Mouse (Mus musculus): ENCODE results near the gene Olfr535. TPM values are rescaled to one million over a fixed set of nuclear protein-coding genes. Genes with fewer than 3 reads are reported as not detected.
A peak's percentile ranks its signal among the peaks of the same experiment; 100 is the strongest.
"Not testable (repeated sequence)": the region's sequence is repeated elsewhere in the genome, so short reads cannot be mapped to it uniquely, and the experiment has no call there.

The Olfr535 gene
- total RNA-seq (2021) = not detected

GRCm38 (mm10) chr7:140483916-140484315 lies at the start of gene Olfr535:
Gene Olfr535, plus strand, starts transcription at chr7:140484216.
- intact Hi-C loops (cut with DNase I) = no loop called here
- no peak for DNase-seq (ENCODE audit: low spot score in 2 of 2)

- intact Hi-C loops (cut with DNase I) = no loop called here
- no peak for DNase-seq (ENCODE audit: low spot score in 2 of 2)
These were observed 40.9 kb upstream of the Olfr535 start for GRCm38 (mm10) chr7:140443141-140443540.

- intact Hi-C loops (cut with DNase I); DNase-seq (ENCODE audit: low spot score in 2 of 2): not testable (repeated sequence)
These were observed 20.9 kb upstream of the Olfr535 start, which contains the start of gene Olfr533 for GRCm38 (mm10) chr7:140463070-140463469. Gene Olfr533, plus strand, starts transcription at chr7:140463370.

- intact Hi-C loops (cut with DNase I) = loop anchor here (10.0 kb wide), 1 partner anchor 283 kb away; no protein-coding TSS in a partner anchor
These were observed 6.1 kb upstream of the Olfr535 start for GRCm38 (mm10) chr7:140477886-140478285.

GRCm38 (mm10) chr7:140478733-140479132 lies 5.3 kb upstream of the Olfr535 start:
- peak; percentile 46 to 56 for DNase-seq (ENCODE audit: low spot score in 2 of 2)
- intact Hi-C loops (cut with DNase I) = loop anchor here (10.0 kb wide), 1 partner anchor 284 kb away; no protein-coding TSS in a partner anchor

More at GRCm38 (mm10) chr7:140477886-140478285, 6.1 kb upstream of the Olfr535 start:
- DNase-seq (ENCODE audit: low spot score in 2 of 2) = peak; percentile 12 to 20

GRCm38 (mm10) chr7:140488981-140489380 lies 5.0 kb downstream of the Olfr535 start:
- no peak for DNase-seq (ENCODE audit: low spot score in 2 of 2)
- intact Hi-C loops (cut with DNase I) = no loop called here

GRCm38 (mm10) chr7:140494231-140494630 lies 10.2 kb downstream of the Olfr535 start:
- no peak for DNase-seq (ENCODE audit: low spot score in 2 of 2)
- intact Hi-C loops (cut with DNase I) = no loop called here

- intact Hi-C loops (cut with DNase I) = no loop called here
- no peak for DNase-seq (ENCODE audit: low spot score in 2 of 2)
These were observed 10.7 kb downstream of the Olfr535 start for GRCm38 (mm10) chr7:140494702-140495101.

- intact Hi-C loops (cut with DNase I) = not testable (repeated sequence)
- DNase-seq (ENCODE audit: low spot score in 2 of 2) = peak in 1 of 2 experiments; percentile 7
These were observed 23.5 kb downstream of the Olfr535 start, which contains the start of gene Olfr536 for GRCm38 (mm10) chr7:140507346-140508021. Gene Olfr536, minus strand, starts transcription at chr7:140507396.

- DNase-seq (ENCODE audit: low spot score in 2 of 2) = no peak
- intact Hi-C loops (cut with DNase I) = no loop called here
These were observed 55.7 kb downstream of the Olfr535 start for GRCm38 (mm10) chr7:140539746-140540145.

Other genes with a start within 250 kb of the Olfr535 start
- not detected for gene 5830411N06Rik, start 236.9 kb upstream of the Olfr535 start, total RNA-seq (2021)
- gene Olfr525, start 163.4 kb upstream of the Olfr535 start, total RNA-seq (2021) = not detected
- not detected for gene Olfr527, start 150.2 kb upstream of the Olfr535 start, total RNA-seq (2021)
- gene Olfr60, start 122.5 kb upstream of the Olfr535 start, total RNA-seq (2021) = not detected
- not detected for gene Olfr530, start 107.9 kb upstream of the Olfr535 start, total RNA-seq (2021)
- not detected for gene Olfr531, start 81.3 kb upstream of the Olfr535 start, total RNA-seq (2021)
- not detected for gene Olfr532, start 62.6 kb upstream of the Olfr535 start, total RNA-seq (2021)
- not detected for gene Olfr533, start 20.8 kb upstream of the Olfr535 start, total RNA-seq (2021)
- gene Olfr536, start 23.2 kb downstream of the Olfr535 start, total RNA-seq (2021) = not detected
- not detected for gene Olfr538, start 83.7 kb downstream of the Olfr535 start, total RNA-seq (2021)
- gene Olfr46, start 117.1 kb downstream of the Olfr535 start, total RNA-seq (2021) = under 1 TPM; 0.05 to 0.36 TPM
- not detected for gene Olfr61, start 144.8 kb downstream of the Olfr535 start, total RNA-seq (2021)
- gene Olfr53, start 162.2 kb downstream of the Olfr535 start, total RNA-seq (2021) = not detected
- under 1 TPM in 1 of 2 experiments, not detected in 1; 0.07 TPM for gene Olfr539, start 175.7 kb downstream of the Olfr535 start, total RNA-seq (2021)
- not detected for gene Olfr45, start 197.7 kb downstream of the Olfr535 start, total RNA-seq (2021)
- gene Olfr541, start 213.1 kb downstream of the Olfr535 start, total RNA-seq (2021) = not detected